Mouse (Mus musculus): ENCODE results near the gene Slc13a2. TPM values are rescaled to one million over a fixed set of nuclear protein-coding genes. Genes with fewer than 3 reads are reported as not detected.

The Slc13a2 gene
- polyA plus RNA-seq, 1 experiment from 2014 or later: 4.6 TPM

DNA sequence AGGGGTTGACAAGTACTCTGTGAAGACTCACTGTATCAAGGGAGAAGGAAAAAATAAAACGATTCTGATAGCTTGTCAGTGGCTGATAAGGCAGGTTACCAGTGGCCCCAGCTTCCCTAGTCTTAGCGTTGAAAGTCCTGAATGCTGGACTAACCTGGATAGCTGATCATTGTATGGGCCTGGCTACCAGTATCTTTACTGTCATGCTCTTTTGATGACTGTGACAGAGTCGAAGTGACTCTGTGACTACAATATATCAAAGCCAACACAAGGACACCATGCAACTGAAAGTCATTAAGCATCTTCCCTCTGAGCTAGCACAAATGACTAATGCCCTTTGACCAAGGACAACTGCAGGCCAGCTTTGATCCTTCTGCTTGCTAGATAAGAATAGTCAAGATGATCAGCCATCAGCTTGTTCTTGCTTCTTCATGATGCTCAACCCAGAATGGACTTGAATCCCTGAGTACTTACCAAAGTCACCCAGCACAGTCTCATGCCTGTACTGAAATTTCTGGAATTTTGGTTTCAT lies 16.4 kb upstream of the Slc13a2 start:
- ATAC-seq: peak; percentile 24
- Histone ChIP-seq H3K4me3 (ENCODE audit: low read length) (no peak overlapping the region), H3K27ac (ENCODE audit: low read length) (peak overlapping the region; percentile 26; the same call in 1 of the 2 replicates), H3K9me3 (ENCODE audit: control insufficient read depth, low read length) (no peaks in the 10 kb centered on the region), H3K4me1 (ENCODE audit: control insufficient read depth, insufficient read depth, low read length) (peaks cover 9% of the 10 kb centered on the region; the same call in 1 of the 2 replicates), H3K4me2 (ENCODE audit: low read depth, low read length) (no peak overlapping the region), H3K36me3 (ENCODE audit: control insufficient read depth, insufficient read depth, low read length) (no peaks in the 10 kb centered on the region), H3K9ac (ENCODE audit: low read depth, low read length) (no peak overlapping the region), H3K27me3 (replicated peaks; ENCODE audit: control insufficient read depth, insufficient read depth, low read length) (no peaks in the 10 kb centered on the region)
- WGBS: 50% methylated on average over 3 of the region's 3 CpGs

DNA sequence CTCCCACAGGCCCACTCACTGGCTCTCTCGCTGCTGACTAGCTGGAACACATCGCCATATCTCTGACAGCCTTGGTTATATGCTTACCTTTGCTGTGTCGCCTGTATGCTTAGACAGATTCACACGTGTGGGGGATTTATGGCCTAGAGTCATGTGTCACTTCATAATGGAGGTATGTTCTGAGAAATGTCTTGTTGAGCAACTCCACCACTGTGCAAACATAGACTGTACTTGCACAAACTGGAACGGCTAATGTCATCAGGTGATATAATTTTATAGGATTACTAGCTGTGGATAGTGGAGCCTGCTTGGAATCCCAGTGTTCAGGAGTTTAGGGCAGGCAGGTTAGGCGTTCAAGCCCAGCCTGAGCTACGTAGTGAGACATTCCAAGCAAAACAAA lies 15.2 kb upstream of the Slc13a2 start:
- WGBS: 72% methylated on average over 7 of the region's 7 CpGs
- H3K27ac ChIP-seq (ENCODE audit: low read length): peak overlapping the region; percentile 76

DNA sequence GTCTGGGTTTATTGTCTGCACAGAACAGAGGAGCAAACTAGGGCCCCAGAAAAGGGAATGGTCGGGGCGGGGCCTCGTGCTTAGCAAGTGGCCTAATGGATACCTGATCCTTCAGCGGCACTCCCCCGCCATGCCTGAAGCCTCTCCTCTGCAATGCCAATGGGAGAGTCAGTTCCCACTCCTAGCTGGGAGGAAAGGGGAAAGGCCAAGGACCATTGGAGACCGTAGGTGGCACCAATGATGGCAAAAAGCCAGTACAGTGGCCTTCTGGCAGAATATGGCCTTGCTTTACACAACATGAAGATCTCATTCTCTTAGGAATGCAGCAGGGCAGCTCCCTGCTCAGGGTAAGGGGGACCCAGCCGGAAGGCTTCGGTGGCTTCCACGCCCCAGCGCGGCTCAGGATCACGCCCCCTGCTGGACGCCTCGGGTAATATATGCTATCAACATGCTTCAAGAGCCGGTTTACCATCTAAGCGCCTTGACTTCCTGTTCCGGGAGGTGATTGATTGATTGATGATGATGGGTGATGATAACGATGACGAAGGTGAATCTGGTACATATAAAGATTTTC lies 13.8 kb upstream of the Slc13a2 start:
- ATAC-seq: peak; percentile 76
- Histone ChIP-seq H3K4me2 (ENCODE audit: low read depth, low read length) (peak overlapping the region; percentile 28; the same call in 1 of the 2 replicates), H3K9ac (ENCODE audit: low read depth, low read length) (peak overlapping the region; percentile 49; the same call in 1 of the 2 replicates), H3K36me3 (ENCODE audit: control insufficient read depth, insufficient read depth, low read length) (no peaks in the 10 kb centered on the region), H3K9me3 (ENCODE audit: control insufficient read depth, low read length) (no peaks in the 10 kb centered on the region), H3K27ac (ENCODE audit: low read length) (peak overlapping the region; percentile 86), H3K4me3 (ENCODE audit: low read length) (peak overlapping the region; percentile 9; the same call in 1 of the 2 replicates), H3K4me1 (ENCODE audit: control insufficient read depth, insufficient read depth, low read length) (peaks cover 13% of the 10 kb centered on the region; the same call in 1 of the 2 replicates), H3K27me3 (replicated peaks; ENCODE audit: control insufficient read depth, insufficient read depth, low read length) (no peaks in the 10 kb centered on the region)
- 5% methylated on average over 19 of the region's 19 CpGs for WGBS

More for the DNA sequence above, 15.2 kb upstream of the Slc13a2 start:
- H3K9ac ChIP-seq (ENCODE audit: low read depth, low read length): no peak overlapping the region
- ATAC-seq: peak; percentile 51
- H3K4me3 ChIP-seq (ENCODE audit: low read length): no peak overlapping the region
- H3K4me2 ChIP-seq (ENCODE audit: low read depth, low read length): no peak overlapping the region
- H3K27me3 ChIP-seq (replicated peaks; ENCODE audit: control insufficient read depth, insufficient read depth, low read length): no peaks in the 10 kb centered on the region
- H3K4me1 ChIP-seq (ENCODE audit: control insufficient read depth, insufficient read depth, low read length): peaks cover 13% of the 10 kb centered on the region; the same call in 1 of the 2 replicates
- no peaks in the 10 kb centered on the region for H3K36me3 ChIP-seq (ENCODE audit: control insufficient read depth, insufficient read depth, low read length)
- H3K9me3 ChIP-seq (ENCODE audit: control insufficient read depth, low read length): no peaks in the 10 kb centered on the region

DNA sequence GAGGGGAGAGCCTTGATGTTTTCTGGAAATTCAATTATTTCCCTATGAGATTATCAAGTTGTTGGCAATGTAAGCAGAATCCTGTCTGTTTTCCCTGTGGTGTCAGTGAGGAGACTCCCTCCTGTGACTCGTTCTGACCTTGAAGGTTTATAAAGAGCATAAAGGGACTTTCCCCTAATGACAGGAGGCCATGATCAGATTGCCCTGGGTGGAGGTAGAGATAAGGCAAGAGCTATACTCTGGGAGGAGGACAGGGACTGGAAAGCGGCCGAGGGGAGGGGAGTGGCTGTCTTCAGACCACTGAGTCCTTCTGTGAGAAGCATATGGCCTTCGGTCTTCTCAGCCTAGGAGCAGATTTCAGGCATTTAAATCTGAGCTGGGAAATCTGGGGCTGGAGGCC lies 12.0 kb upstream of the Slc13a2 start:
- H3K4me3 ChIP-seq (ENCODE audit: low read length): no peak overlapping the region
- ATAC-seq: peak; percentile 59
- H3K27me3 ChIP-seq (replicated peaks; ENCODE audit: control insufficient read depth, insufficient read depth, low read length): no peaks in the 10 kb centered on the region
- H3K27ac ChIP-seq (ENCODE audit: low read length): peak overlapping the region; percentile 86
- H3K4me2 ChIP-seq (ENCODE audit: low read depth, low read length): no peak overlapping the region
- peaks cover 13% of the 10 kb centered on the region; the same call in 1 of the 2 replicates for H3K4me1 ChIP-seq (ENCODE audit: control insufficient read depth, insufficient read depth, low read length)
- peak overlapping the region; percentile 45; the same call in 1 of the 2 replicates for H3K9ac ChIP-seq (ENCODE audit: low read depth, low read length)
- H3K36me3 ChIP-seq (ENCODE audit: control insufficient read depth, insufficient read depth, low read length): no peaks in the 10 kb centered on the region
- H3K9me3 ChIP-seq (ENCODE audit: control insufficient read depth, low read length): no peaks in the 10 kb centered on the region
- WGBS: 29% methylated on average over 4 of the region's 4 CpGs

DNA sequence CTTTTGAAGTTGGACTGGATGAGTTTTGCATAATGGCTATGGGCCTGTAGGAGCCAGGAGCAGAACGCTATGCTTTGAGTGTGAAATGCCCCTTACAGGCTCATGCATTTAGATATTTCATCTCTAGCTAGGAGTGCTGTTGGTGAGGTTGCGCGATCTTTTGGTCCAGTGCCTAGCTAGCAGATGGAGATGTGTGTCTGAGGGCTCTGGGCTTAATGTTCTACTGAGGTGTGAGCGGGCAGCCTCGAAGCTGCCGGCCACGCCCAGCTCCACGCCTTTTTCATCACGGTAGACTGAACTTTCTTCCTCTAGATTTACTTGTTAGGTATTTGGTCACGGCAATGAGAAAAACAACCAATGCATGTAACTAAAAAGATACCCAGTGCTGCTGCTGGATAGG lies 9.2 kb upstream of the Slc13a2 start:
- no peak overlapping the region for H3K4me2 ChIP-seq (ENCODE audit: low read depth, low read length)
- ATAC-seq: no peak
- peaks cover 16% of the 10 kb centered on the region; the same call in 1 of the 2 replicates for H3K4me1 ChIP-seq (ENCODE audit: control insufficient read depth, insufficient read depth, low read length)
- no peaks in the 10 kb centered on the region for H3K36me3 ChIP-seq (ENCODE audit: control insufficient read depth, insufficient read depth, low read length)
- H3K4me3 ChIP-seq (ENCODE audit: low read length): no peak overlapping the region
- H3K9me3 ChIP-seq (ENCODE audit: control insufficient read depth, low read length): no peaks in the 10 kb centered on the region
- 69% methylated on average over 10 of the region's 10 CpGs for WGBS
- H3K27ac ChIP-seq (ENCODE audit: low read length): peak overlapping the region; percentile 64
- no peaks in the 10 kb centered on the region for H3K27me3 ChIP-seq (replicated peaks; ENCODE audit: control insufficient read depth, insufficient read depth, low read length)
- H3K9ac ChIP-seq (ENCODE audit: low read depth, low read length): no peak overlapping the region

GRCm38 (mm10) chr11:78430195-78430878 lies 8.3 kb upstream of the Slc13a2 start:
- H3K9me3 ChIP-seq (ENCODE audit: control insufficient read depth, low read length): no peaks in the 10 kb centered on the region
- no peak for ATAC-seq
- peaks cover 11% of the 10 kb centered on the region; the same call in 1 of the 2 replicates for H3K4me1 ChIP-seq (ENCODE audit: control insufficient read depth, insufficient read depth, low read length)
- no peak overlapping the region for H3K4me3 ChIP-seq (ENCODE audit: low read length)
- no peak overlapping the region for H3K9ac ChIP-seq (ENCODE audit: low read depth, low read length)
- peak overlapping the region; percentile 40 for H3K27ac ChIP-seq (ENCODE audit: low read length)
- H3K36me3 ChIP-seq (ENCODE audit: control insufficient read depth, insufficient read depth, low read length): no peaks in the 10 kb centered on the region
- 44% methylated on average over 11 of the region's 11 CpGs for WGBS
- no peaks in the 10 kb centered on the region for H3K27me3 ChIP-seq (replicated peaks; ENCODE audit: control insufficient read depth, insufficient read depth, low read length)
- no peak overlapping the region for H3K4me2 ChIP-seq (ENCODE audit: low read depth, low read length)

GRCm38 (mm10) chr11:78428309-78428708 lies 6.3 kb upstream of the Slc13a2 start:
- Histone ChIP-seq H3K9ac (ENCODE audit: low read depth, low read length) (no peak overlapping the region), H3K27me3 (replicated peaks; ENCODE audit: control insufficient read depth, insufficient read depth, low read length) (no peaks in the 10 kb centered on the region), H3K4me1 (ENCODE audit: control insufficient read depth, insufficient read depth, low read length) (peaks cover 5% of the 10 kb centered on the region), H3K9me3 (ENCODE audit: control insufficient read depth, low read length) (no peaks in the 10 kb centered on the region), H3K27ac (ENCODE audit: low read length) (peak overlapping the region; percentile 69; the same call in 1 of the 2 replicates), H3K36me3 (ENCODE audit: control insufficient read depth, insufficient read depth, low read length) (no peaks in the 10 kb centered on the region), H3K4me2 (ENCODE audit: low read depth, low read length) (no peak overlapping the region), H3K4me3 (ENCODE audit: low read length) (no peak overlapping the region)
- no peak for ATAC-seq
- 72% methylated on average over 5 of the region's 5 CpGs for WGBS

DNA sequence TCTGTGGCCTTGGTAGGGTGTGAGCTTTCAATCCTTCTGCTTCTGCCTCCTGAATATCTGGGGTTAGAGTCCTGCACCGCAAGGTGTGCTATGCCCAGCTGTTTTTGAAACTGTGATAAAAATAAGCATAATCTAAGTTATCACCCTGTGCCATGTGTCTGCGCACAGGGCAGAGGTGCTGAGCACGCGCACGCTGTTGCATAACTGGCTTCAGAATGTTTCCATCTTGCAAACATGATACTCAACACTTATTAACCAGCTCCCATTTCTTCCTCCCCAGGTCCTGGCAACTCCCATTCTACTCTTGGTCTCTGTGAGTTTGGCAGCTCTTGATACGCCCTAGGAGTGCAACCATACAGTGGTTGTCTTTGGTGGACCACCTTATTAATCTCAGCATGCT lies 5.6 kb upstream of the Slc13a2 start:
- 68% methylated on average over 6 of the region's 6 CpGs for WGBS
- peak overlapping the region; percentile 69 for H3K27ac ChIP-seq (ENCODE audit: low read length)
- peak; percentile 81 for ATAC-seq

GRCm38 (mm10) chr11:78425572-78425971 lies 3.6 kb upstream of the Slc13a2 start:
- Histone ChIP-seq H3K4me1 (ENCODE audit: control insufficient read depth, insufficient read depth, low read length) (peaks cover 2% of the 10 kb centered on the region; the same call in 1 of the 2 replicates), H3K9me3 (ENCODE audit: control insufficient read depth, low read length) (no peaks in the 10 kb centered on the region), H3K9ac (ENCODE audit: low read depth, low read length) (no peak overlapping the region), H3K4me3 (ENCODE audit: low read length) (no peak overlapping the region), H3K27ac (ENCODE audit: low read length) (no peak overlapping the region), H3K27me3 (replicated peaks; ENCODE audit: control insufficient read depth, insufficient read depth, low read length) (no peaks in the 10 kb centered on the region), H3K36me3 (ENCODE audit: control insufficient read depth, insufficient read depth, low read length) (no peaks in the 10 kb centered on the region), H3K4me2 (ENCODE audit: low read depth, low read length) (no peak overlapping the region)
- WGBS: 70% methylated on average over 1 of the region's 1 CpGs
- ATAC-seq: no peak

More for the DNA sequence above, 5.6 kb upstream of the Slc13a2 start:
- Histone ChIP-seq H3K27me3 (replicated peaks; ENCODE audit: control insufficient read depth, insufficient read depth, low read length) (no peaks in the 10 kb centered on the region), H3K9ac (ENCODE audit: low read depth, low read length) (no peak overlapping the region), H3K4me2 (ENCODE audit: low read depth, low read length) (no peak overlapping the region), H3K4me3 (ENCODE audit: low read length) (no peak overlapping the region), H3K4me1 (ENCODE audit: control insufficient read depth, insufficient read depth, low read length) (peaks cover 2% of the 10 kb centered on the region), H3K36me3 (ENCODE audit: control insufficient read depth, insufficient read depth, low read length) (no peaks in the 10 kb centered on the region), H3K9me3 (ENCODE audit: control insufficient read depth, low read length) (no peaks in the 10 kb centered on the region)

Data from intestine, embryonic 16.5 days (tissue).